Mouse (Mus musculus) megakaryocyte, embryonic 14.5 days (primary cell): ENCODE measurements at regions not wholly inside any gene's neighbourhood (a gene's known extent, or its start where the extent isn't known, plus 50 kb on each side); places are given as distances from the start of the nearest gene placed in this dataset.

ENCODE experiments used
- FLI1 ChIP-seq: IDR thresholded peaks from 2 replicates; pipeline ENCODE4 v1.6.1; 2012; ENCODE audit warnings: low read length, inconsistent platforms, mixed read lengths
- GATA1 ChIP-seq: IDR thresholded peaks from 3 replicates; pipeline ENCODE4 v1.6.1; 2012; ENCODE audit warnings: mixed read lengths, low read length, inconsistent platforms, borderline replicate concordance

GRCm38 (mm10) chr14:14552201-14552600 is 149.9 kb upstream of the Slc4a7 start:
- TF ChIP-seq GATA1 (no peak), FLI1 (no peak)
